Mouse (Mus musculus) lung, postnatal 0 days (tissue): ENCODE data around the gene Cox17. TPM values are rescaled to one million over a fixed set of nuclear protein-coding genes. Genes with fewer than 3 reads are reported as not detected.

Experiments
- ATAC-seq: fragments of 200-750 bp; cut with Nextera tagmentation; 2 replicates; pipeline ENCODE4 v1.8.0; 2017; ENCODE audit warnings: moderate library complexity
- DNase-seq: peaks from one replicate; pipeline ENCODE4 v3.0.0-alpha.2; 2016; ENCODE audit warnings: low spot score
- H3K27ac ChIP-seq: fragments of 300-500 bp; sonication (generic); 2 replicates; pipeline ENCODE4 v1.5.1; 2014; ENCODE audit warnings: antibody characterized with exemption, mild to moderate bottlenecking, low read length, mixed read lengths
- H3K27me3 ChIP-seq: fragments of 300-500 bp; sonication (generic); replicated peaks from 2 replicates; pipeline ENCODE4 v1.6.1; 2014; ENCODE audit warnings: low read length, mixed read lengths; ENCODE audit not compliant: insufficient read depth
- H3K36me3 ChIP-seq: fragments of 300-500 bp; sonication (generic); 2 replicates; pipeline ENCODE4 v1.6.1; 2014; ENCODE audit warnings: low read length, mixed read lengths; ENCODE audit not compliant: insufficient read depth
- H3K4me1 ChIP-seq: fragments of 300-500 bp; sonication (generic); 2 replicates; pipeline ENCODE4 v1.6.1; 2014; ENCODE audit warnings: antibody characterized with exemption, low read depth, low read length, mixed read lengths; ENCODE audit not compliant: insufficient read depth
- H3K4me2 ChIP-seq: fragments of 300-500 bp; sonication (generic); replicated peaks from 2 replicates; pipeline ENCODE4 v1.6.1; 2014; ENCODE audit warnings: low read depth, mild to moderate bottlenecking, low read length, moderate library complexity, mixed read lengths
- H3K4me3 ChIP-seq: fragments of 300-500 bp; sonication (generic); 2 replicates; pipeline ENCODE4 v1.5.1; 2014; ENCODE audit warnings: low read depth, low read length
- H3K9ac ChIP-seq: fragments of 300-500 bp; sonication (generic); replicated peaks from 2 replicates; pipeline ENCODE4 v1.6.1; 2014; ENCODE audit warnings: low read depth, mild to moderate bottlenecking
- H3K9me3 ChIP-seq: fragments of 300-500 bp; sonication (generic); 2 replicates; pipeline ENCODE4 v1.6.1; 2016; ENCODE audit warnings: low read length, mixed read lengths
- CTCF ChIP-seq: IDR thresholded peaks from 2 replicates; pipeline ENCODE4 v1.5.1; 2016; ENCODE audit warnings: antibody characterized with exemption, mild to moderate bottlenecking
- EP300 ChIP-seq: IDR thresholded peaks from 2 replicates; pipeline ENCODE4 v1.6.1; 2016; ENCODE audit warnings: antibody characterized with exemption, mild to moderate bottlenecking, control low read depth
- WGBS: fragments of 180-500 bp; shearing (Covaris S2); extraction: QIAGEN DNeasy Blood & Tissue Kit; methylation state at CpG from one replicate; pipeline ENCODE4 v1.1.7; 2014; 5-methylcytosine and 5-hydroxymethylcytosine counted together
- polyA plus RNA-seq: library from polyadenylated mRNA; unstranded; fragments of >200 nt; fragmentation: Nextera tagmentation; extraction: Ambion mirVana; gene quantifications from 2 replicates; pipeline ENCODE4 v1.2.1, GENCODE M21; 2015

Gene Cox17
- polyA plus RNA-seq, 1 experiment from 2014 or later = 205 TPM

GRCm38 (mm10) chr16:38399076-38399475 lies 52.3 kb downstream of the Cox17 start:
- Histone ChIP-seq H3K9me3 (no peaks in the 10 kb centered on the region), H3K4me3 (no peak overlapping the region), H3K4me1 (peaks cover 7% of the 10 kb centered on the region; the same call in 1 of the 2 replicates), H3K9ac (no peak overlapping the region), H3K27me3 (no peaks in the 10 kb centered on the region), H3K27ac (peak overlapping the region; percentile 66), H3K4me2 (0 out of 2 replicates have a peak overlapping the region, but pooled peaks have one; percentile 54), H3K36me3 (no peaks in the 10 kb centered on the region)
- ATAC-seq (peak; percentile 3; the same call in 1 of the 2 replicates), DNase-seq (no peak)
- TF ChIP-seq CTCF (no peak), EP300 (no peak)
- WGBS = 64% methylated on average over 3 of the region's 3 CpGs

GRCm38 (mm10) chr16:38399531-38400231 lies 52.9 kb downstream of the Cox17 start:
- Histone ChIP-seq H3K4me1 (peaks cover 7% of the 10 kb centered on the region; the same call in 1 of the 2 replicates), H3K4me3 (peak overlapping the region; percentile 10; the same call in 1 of the 2 replicates), H3K9me3 (no peaks in the 10 kb centered on the region), H3K27me3 (no peaks in the 10 kb centered on the region), H3K4me2 (peak overlapping the region; percentile 54), H3K36me3 (no peaks in the 10 kb centered on the region), H3K9ac (peak overlapping the region; percentile 36; the same call in 1 of the 2 replicates), H3K27ac (peak overlapping the region; percentile 66)
- TF ChIP-seq CTCF (no peak), EP300 (peak; percentile 43; the same call in 1 of the 2 replicates)
- ATAC-seq = peak; percentile 81
- DNase-seq = peak; percentile 84
- 13% methylated on average over 17 of the region's 17 CpGs for WGBS

- Histone ChIP-seq H3K36me3 (no peaks in the 10 kb centered on the region), H3K27me3 (no peaks in the 10 kb centered on the region), H3K4me3 (peak overlapping the region; percentile 10; the same call in 1 of the 2 replicates), H3K9ac (peak overlapping the region; percentile 36; the same call in 1 of the 2 replicates), H3K4me2 (peak overlapping the region; percentile 54), H3K27ac (no peak overlapping the region), H3K4me1 (peaks cover 7% of the 10 kb centered on the region; the same call in 1 of the 2 replicates), H3K9me3 (no peaks in the 10 kb centered on the region)
- ATAC-seq = no peak
- WGBS = 70% methylated on average over 9 of the region's 9 CpGs
- TF ChIP-seq EP300 = no peak
- TF ChIP-seq CTCF = no peak
- no peak for DNase-seq
These were observed 53.6 kb downstream of the Cox17 start for GRCm38 (mm10) chr16:38400311-38400960.

GRCm38 (mm10) chr16:38401468-38401867 lies 54.7 kb downstream of the Cox17 start:
- no peaks in the 10 kb centered on the region for H3K9me3 ChIP-seq
- H3K4me3 ChIP-seq = no peak overlapping the region
- H3K27ac ChIP-seq = no peak overlapping the region
- H3K4me1 ChIP-seq = peaks cover 7% of the 10 kb centered on the region; the same call in 1 of the 2 replicates
- DNase-seq (no peak), ATAC-seq (no peak)
- no peak overlapping the region for H3K9ac ChIP-seq
- no peaks in the 10 kb centered on the region for H3K27me3 ChIP-seq
- WGBS = 86% methylated on average over 5 of the region's 6 CpGs
- no peak for TF ChIP-seq EP300
- no peak for TF ChIP-seq CTCF
- no peaks in the 10 kb centered on the region for H3K36me3 ChIP-seq
- no peak overlapping the region for H3K4me2 ChIP-seq

Other genes with a start within 250 kb of the Cox17 start
- gene Nr1i2, start 52.2 kb upstream of the Cox17 start, polyA plus RNA-seq = 0.05 and 0.10 TPM in 2 replicates
- gene Maats1, start 4.8 kb upstream of the Cox17 start, polyA plus RNA-seq = 2.6 and 3.7 TPM in 2 replicates
- gene Gm21987, start within 50 bp of the Cox17 start, polyA plus RNA-seq = not detected in 2 replicates
- 4.7 and 6.5 TPM in 2 replicates for gene Popdc2, start 15.2 kb downstream of the Cox17 start, polyA plus RNA-seq
- 1.2 and 1.6 TPM in 2 replicates for gene Pla1a, start 86.2 kb downstream of the Cox17 start, polyA plus RNA-seq
- gene Adprh, start 105.7 kb downstream of the Cox17 start, polyA plus RNA-seq = 54.9 and 59.9 TPM in 2 replicates
- gene Cd80, start 108.6 kb downstream of the Cox17 start, polyA plus RNA-seq = 0.14 and 0.25 TPM in 2 replicates
- 16.7 and 17.6 TPM in 2 replicates for gene Timmdc1, start 175.7 kb downstream of the Cox17 start, polyA plus RNA-seq
- 19.4 and 22.4 TPM in 2 replicates for gene Poglut1, start 203.3 kb downstream of the Cox17 start, polyA plus RNA-seq
- gene Tmem39a, start 211.7 kb downstream of the Cox17 start, polyA plus RNA-seq = 45.2 and 45.9 TPM in 2 replicates